ENCODE assay signal across 16 mouse cellular contexts in the genomic region with DNA sequence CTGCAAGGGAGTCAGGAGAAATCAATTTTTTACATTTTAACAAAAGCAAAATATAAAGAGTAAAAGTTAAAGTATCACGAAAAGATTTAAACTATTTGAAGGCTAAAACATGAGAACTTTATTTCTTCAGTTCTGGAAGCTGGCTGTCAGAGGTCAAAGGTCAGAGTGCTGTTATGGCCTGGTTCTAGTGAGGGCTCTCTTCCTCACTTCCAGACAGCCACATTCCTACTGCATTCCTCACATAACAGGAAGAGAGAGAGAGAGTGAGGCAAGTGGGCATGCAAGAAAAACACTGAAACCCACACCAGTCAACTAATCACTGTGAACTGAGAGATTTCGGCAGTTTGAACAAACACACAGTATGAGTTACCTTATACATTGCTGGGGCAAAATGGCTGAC. TPM values are rescaled to one million over a fixed set of nuclear protein-coding genes. Genes with fewer than 3 reads are reported as not detected.
"Had no signal": no experiment of that assay in that cellular context is flagged by ENCODE, and none has a peak within 500 bp of the region (broad histone marks: within the 10 kb centered on the region; RNA-seq: fewer than 3 reads in every experiment).

No protein-coding gene starts in this region.

- H3K9me3 ChIP-seq: intestine, embryonic 15.5 days; limb, embryonic 15.5 days; liver, embryonic 12.5 days; neural tube, embryonic 15.5 days had no signal

- H3K27me3 ChIP-seq: intestine, embryonic 15.5 days; limb, embryonic 15.5 days; liver, embryonic 12.5 days had no signal

- ATAC-seq: intestine, embryonic 15.5 days; liver, embryonic 12.5 days had no signal

- H3K4me2 ChIP-seq: intestine, embryonic 15.5 days; limb, embryonic 15.5 days; liver, embryonic 12.5 days; lung, embryonic 14.5 days; neural tube, embryonic 15.5 days had no signal

- H3K4me1 ChIP-seq: intestine, embryonic 15.5 days; limb, embryonic 15.5 days; liver, embryonic 12.5 days; midbrain, embryonic 10.5 days; neural tube, embryonic 15.5 days had no signal

- H3K36me3 ChIP-seq: intestine, embryonic 15.5 days; limb, embryonic 15.5 days; liver, embryonic 12.5 days; midbrain, embryonic 10.5 days; neural tube, embryonic 15.5 days had no signal

- DNase-seq: kidney, adult 9 months; lung, embryonic 14.5 days; lung, postnatal 4 days; midbrain, embryonic 14.5 days; retina, postnatal 1 day; right cerebral cortex, postnatal 4 days; spleen, adult 18-20 months; thymus, adult 18-20 months; thymus, postnatal 14 days had no signal

- H3K9ac ChIP-seq: intestine, embryonic 15.5 days; limb, embryonic 15.5 days; liver, embryonic 12.5 days; lung, embryonic 14.5 days; neural tube, embryonic 15.5 days had no signal

- H3K4me3 ChIP-seq: intestine, embryonic 15.5 days; limb, embryonic 15.5 days; liver, embryonic 12.5 days; midbrain, embryonic 10.5 days; myocyte; neural tube, embryonic 15.5 days had no signal

- H3K27ac ChIP-seq: intestine, embryonic 15.5 days; limb, embryonic 15.5 days; liver, embryonic 12.5 days; midbrain, embryonic 10.5 days; neural tube, embryonic 15.5 days had no signal

RNA-seq across cellular contexts. Expression of a gene that starts 55.6 kb away (rescaled TPM):
- total RNA-seq: megakaryocyte, adult 5-6 weeks had no signal
- polyA plus RNA-seq: myocyte had no signal
